In genomic region chr11:44892814-44893521, GRCm38 (mm10) we compare ENCODE assay signal across 8 mouse cellular contexts.
DNase-seq lines count a peak whose midpoint lies in the region.

No protein-coding gene starts in this region.

- peak; percentile 24 to 41 for DNase-seq in adrenal gland, adult (ENCODE audit: inconsistent age in 2 of 2, low spot score in 1 of 2)
- DNase-seq in adrenal gland, adult 8-10 months: no peak
- peak; percentile 48 for DNase-seq in embryo, embryonic 10.5 days (ENCODE audit: low spot score)
- peak; percentile 48 for DNase-seq in induced T-regulatory cell, adult 2 months (ENCODE audit: low read depth)
- peak; percentile 48 for DNase-seq in lung, postnatal 25 days (ENCODE audit: low spot score)
- DNase-seq in retina, postnatal 7 days (ENCODE audit: low read depth, low spot score): peak; percentile 13
- DNase-seq in right cerebral cortex, postnatal 36 days (ENCODE audit: low spot score in 2 of 2): no peak
- DNase-seq in cerebellum, adult 8-10 months: no peak

Comparison
In these comparisons a context has a peak if more than half of its experiments do, and no peak if none do; other contexts are left out.
1. DNase-seq: peak in adrenal gland, adult (2 of 2), embryo, embryonic 10.5 days (single experiment), induced T-regulatory cell, adult 2 months (single experiment), lung, postnatal 25 days (single experiment) and retina, postnatal 7 days (single experiment); none in adrenal gland, adult 8-10 months (single experiment), right cerebral cortex, postnatal 36 days (0 of 2) and cerebellum, adult 8-10 months (single experiment).